Mouse (Mus musculus) kidney, adult 8-10 months (tissue): ENCODE data around the gene Klf1.
"Not testable (repeated sequence)": the region's sequence is repeated elsewhere in the genome, so short reads cannot be mapped to it uniquely, and the experiment has no call there.

Source experiments
- DNase-seq, 2 experiments: peaks; one replicate each; pipeline ENCODE4 v3.0.0; 2022

The Klf1 gene

GRCm38 (mm10) chr8:84907979-84908378 lies 6.3 kb downstream of the Klf1 start:
- DNase-seq = not testable (repeated sequence)

- peak; percentile 98 for DNase-seq
Observed at GRCm38 (mm10) chr8:84908421-84909161, 6.9 kb downstream of the Klf1 start, which contains the start of gene Dnase2a. Gene Dnase2a, plus strand, starts transcription at chr8:84908560.

GRCm38 (mm10) chr8:84909162-84909767 lies 7.5 kb downstream of the Klf1 start:
- DNase-seq = no peak

- DNase-seq = no peak
Observed at GRCm38 (mm10) chr8:84909949-84910348, 8.2 kb downstream of the Klf1 start.

- no peak for DNase-seq
Observed at GRCm38 (mm10) chr8:84910551-84910950, 8.8 kb downstream of the Klf1 start.

GRCm38 (mm10) chr8:84911854-84912253 lies 10.1 kb downstream of the Klf1 start:
- no peak for DNase-seq

GRCm38 (mm10) chr8:84912391-84912790 lies 10.7 kb downstream of the Klf1 start:
- DNase-seq = no peak

GRCm38 (mm10) chr8:84912895-84913501 lies 11.3 kb downstream of the Klf1 start:
- peak; percentile 78 to 79 for DNase-seq

- no peak for DNase-seq
Observed at GRCm38 (mm10) chr8:84913502-84913900, 11.8 kb downstream of the Klf1 start.

- peak in 1 of 2 experiments; percentile 47 for DNase-seq
Observed at GRCm38 (mm10) chr8:84913960-84914359, 12.2 kb downstream of the Klf1 start.

GRCm38 (mm10) chr8:84915269-84915668 lies 13.5 kb downstream of the Klf1 start:
- DNase-seq = no peak

- no peak for DNase-seq
Observed at GRCm38 (mm10) chr8:84917781-84918180, 16.1 kb downstream of the Klf1 start.

- DNase-seq = no peak
Observed at GRCm38 (mm10) chr8:84918646-84919045, 16.9 kb downstream of the Klf1 start.

GRCm38 (mm10) chr8:84921596-84921995 lies 19.9 kb downstream of the Klf1 start:
- no peak for DNase-seq

GRCm38 (mm10) chr8:84925557-84925956 lies 23.8 kb downstream of the Klf1 start:
- DNase-seq = no peak

GRCm38 (mm10) chr8:84927513-84927912 lies 25.8 kb downstream of the Klf1 start:
- DNase-seq = no peak

GRCm38 (mm10) chr8:84928456-84929306 lies 27.0 kb downstream of the Klf1 start:
- peak in 1 of 2 experiments; percentile 66 for DNase-seq

- no peak for DNase-seq
Observed at GRCm38 (mm10) chr8:84930582-84930981, 28.9 kb downstream of the Klf1 start.

GRCm38 (mm10) chr8:84933767-84934559 lies 32.2 kb downstream of the Klf1 start:
- DNase-seq = no peak

GRCm38 (mm10) chr8:84934860-84935259 lies 33.1 kb downstream of the Klf1 start:
- no peak for DNase-seq

- no peak for DNase-seq
Observed at GRCm38 (mm10) chr8:84935489-84935888, 33.8 kb downstream of the Klf1 start.
